Mouse (Mus musculus) adrenal gland, postnatal 36 days (tissue): ENCODE results near the gene Gm21518. TPM values are rescaled to one million over a fixed set of nuclear protein-coding genes. Genes with fewer than 3 reads are reported as not detected.
"Not testable (repeated sequence)": the region's sequence is repeated elsewhere in the genome, so short reads cannot be mapped to it uniquely, and the experiment has no call there.

Experiments used
- DNase-seq, 2 experiments: peaks; one replicate each; pipeline ENCODE4 v3.0.0; 2021; ENCODE audit warnings: mixed read lengths in 1 of 2
- long read RNA-seq, 2 experiments: library from polyadenylated mRNA; stranded (forward); transcript quantifications; one replicate each; pipeline ENCODE4 v2.0.0; 2021; ENCODE audit warnings: borderline sequencing depth in 2 of 2
- total RNA-seq, 2 experiments: library from RNA; stranded (reverse); gene quantifications; 2 replicates each; pipeline ENCODE4 v1.2.3; 2021

Gene Gm21518
- not detected for total RNA-seq
- long read RNA-seq, experiment 1: 0 reads
- long read RNA-seq, experiment 2: 0 reads

DNA sequence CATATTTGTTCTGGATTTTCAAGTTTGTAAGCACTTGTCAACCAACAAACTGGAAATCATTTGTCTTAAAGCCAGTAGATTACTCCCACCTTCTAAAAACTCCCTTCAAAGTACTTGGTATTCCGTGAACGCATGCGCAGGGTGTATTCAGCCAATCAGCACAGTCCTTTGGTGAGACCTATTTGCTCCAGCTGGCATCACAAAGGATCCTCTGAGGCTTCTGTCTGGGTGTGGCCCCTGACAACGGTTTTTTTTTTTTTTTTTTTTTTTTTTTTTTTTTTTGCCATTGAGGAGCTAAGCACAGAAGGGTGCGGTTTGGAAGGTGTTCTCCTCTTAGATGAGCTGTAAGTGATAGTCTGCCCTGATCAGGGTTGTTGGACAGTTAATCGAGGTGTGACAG, at the start of gene Gm21518:
Gene Gm21518 (plus strand): TSS at position 301 of the 400 bp plus-strand sequence.
- DNase-seq: not testable (repeated sequence)
